Mouse (Mus musculus): ENCODE measurements at regions not wholly inside any gene's neighbourhood (a gene's known extent, or its start where the extent isn't known, plus 50 kb on each side); places are given as distances from the start of the nearest gene placed in this dataset.

DNA sequence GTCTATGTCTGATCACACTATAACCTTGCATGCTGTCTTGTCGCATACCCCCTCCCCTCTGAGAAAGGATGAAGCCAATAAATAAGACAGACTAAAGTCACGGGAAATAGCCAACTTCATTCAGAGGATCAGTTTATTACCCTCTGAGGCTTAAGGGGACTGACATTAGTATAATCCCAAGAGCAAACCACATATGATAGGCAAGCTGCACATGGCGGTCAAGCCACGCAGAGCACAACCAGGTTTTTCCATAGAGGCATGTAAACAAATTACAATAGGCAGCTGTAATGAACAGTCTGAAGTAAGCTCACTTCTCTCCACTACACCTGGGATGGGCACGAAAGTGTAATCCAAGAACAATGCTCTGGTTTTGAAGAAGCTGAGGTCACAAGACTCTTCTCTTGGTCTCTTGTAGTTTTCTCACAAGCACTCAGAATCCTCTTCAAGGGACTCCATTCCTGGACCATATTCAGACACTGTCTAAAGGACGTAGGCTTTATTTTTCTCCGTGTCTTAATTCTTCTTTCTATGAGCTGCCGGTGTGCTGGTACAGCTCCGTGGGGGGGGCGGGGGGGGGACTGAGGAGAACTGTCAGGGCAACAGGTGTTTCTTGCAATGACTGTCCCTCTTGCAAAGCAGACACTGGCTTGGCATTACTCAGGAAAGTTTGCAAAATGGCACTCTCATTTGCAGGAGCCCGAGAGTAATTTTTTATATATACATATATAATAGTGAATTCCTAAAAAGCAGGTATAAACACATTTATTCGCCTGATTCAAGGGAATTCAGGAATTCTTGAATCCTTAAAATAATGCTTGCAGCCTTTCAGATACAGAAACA, 118.4 kb upstream of the Itga4 start:
- DNase-seq (ENCODE audit: low spot score in 2 of 2) = no peak

DNA sequence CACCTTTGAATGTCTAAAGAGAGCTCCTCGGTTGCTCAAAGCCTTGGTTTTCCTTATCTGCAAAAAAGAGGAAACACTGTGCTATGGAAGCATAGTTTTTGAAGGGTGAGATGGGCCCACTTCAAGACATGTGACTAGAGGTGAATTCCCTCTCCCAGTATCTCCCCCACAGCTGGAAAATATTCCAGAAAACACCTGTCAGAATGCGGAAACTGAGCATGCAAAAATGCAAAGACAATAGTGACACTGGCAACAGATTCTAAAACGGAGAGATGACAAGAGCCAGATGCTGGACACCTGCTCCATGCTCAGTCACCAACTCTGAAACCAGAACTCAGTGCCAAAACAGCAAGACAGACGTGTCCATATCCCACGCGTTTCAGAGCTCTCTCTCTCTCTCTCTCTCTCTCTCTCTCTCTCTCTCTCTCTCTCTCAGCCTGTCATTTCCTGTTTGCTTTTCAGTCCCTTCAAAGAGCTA, 117.5 kb upstream of the Itga4 start:
- no peak for DNase-seq (ENCODE audit: low spot score in 2 of 2)

DNA sequence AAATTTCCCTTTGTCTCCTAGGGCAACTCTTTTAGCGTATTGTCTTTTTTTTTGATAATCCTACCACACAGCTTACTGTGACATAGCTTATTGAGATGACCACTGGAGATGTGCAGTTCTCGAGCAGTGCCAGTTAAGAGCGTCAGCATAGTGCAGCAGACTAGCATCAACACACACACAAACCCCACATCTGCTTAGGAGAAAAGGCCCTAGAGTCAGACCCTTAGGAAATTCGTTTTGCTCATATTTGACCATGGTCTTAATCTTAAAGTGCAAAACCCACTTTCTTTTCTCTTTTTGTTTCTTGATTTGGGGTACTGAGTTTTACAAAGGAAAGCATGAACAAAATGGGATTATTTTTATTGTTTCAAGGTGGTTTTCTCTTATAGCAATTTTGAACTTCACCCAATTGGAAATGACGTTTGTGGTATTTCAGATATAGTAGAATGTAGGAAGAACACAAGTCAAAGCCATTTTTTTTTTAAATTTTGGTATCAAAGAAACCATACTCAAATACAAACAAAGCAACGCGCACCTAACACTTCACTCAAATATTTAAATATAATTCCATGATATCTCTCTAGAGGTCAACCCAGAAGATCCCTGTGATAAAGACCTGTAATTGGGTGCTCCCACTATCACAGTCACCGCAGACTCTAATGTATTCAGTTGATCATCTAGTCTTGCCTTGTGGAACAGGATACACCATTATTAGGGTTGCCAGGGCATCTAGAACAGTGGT, 116.7 kb upstream of the Itga4 start:
- no peak for DNase-seq (ENCODE audit: low spot score in 2 of 2)

DNA sequence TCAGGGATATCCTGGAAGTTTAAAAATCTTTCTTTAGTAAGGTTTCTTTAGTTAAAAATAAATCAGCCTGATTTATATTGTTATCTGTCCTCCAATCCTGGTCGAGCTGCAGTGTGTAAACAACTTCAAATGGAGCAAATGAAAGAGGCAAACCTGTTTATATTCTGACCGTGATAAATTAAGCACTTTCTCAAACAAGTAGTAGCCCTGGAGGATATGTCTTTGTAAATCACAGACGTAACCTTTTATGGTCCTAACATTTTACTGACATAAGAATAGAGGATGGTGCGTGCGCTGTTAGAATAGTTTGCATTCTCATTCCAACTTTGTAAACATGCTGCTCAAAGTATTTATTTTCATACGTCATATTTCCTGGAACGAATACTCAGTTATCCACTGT, 113.3 kb upstream of the Itga4 start:
- no peak for DNase-seq (ENCODE audit: low spot score in 2 of 2)

DNA sequence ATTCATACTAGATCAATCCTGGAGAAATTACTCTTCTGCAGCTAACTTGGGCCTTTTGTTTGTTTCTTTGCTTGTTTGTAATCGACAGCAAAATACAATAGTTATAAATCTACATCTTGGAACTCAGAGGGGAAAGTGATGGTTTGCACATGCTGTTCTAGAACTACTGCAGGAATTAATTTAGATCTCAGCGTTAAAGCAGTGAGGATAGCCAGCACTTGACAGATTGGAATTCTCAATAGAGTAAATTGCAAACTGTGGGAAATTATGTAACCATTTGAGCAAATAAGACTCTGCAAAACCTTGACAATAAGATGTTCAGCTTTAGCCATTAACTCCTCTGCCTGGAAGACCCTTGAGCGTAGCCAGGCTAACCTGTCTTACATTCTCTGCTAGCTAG, 112.0 kb upstream of the Itga4 start:
- no peak for DNase-seq (ENCODE audit: low spot score in 2 of 2)

DNA sequence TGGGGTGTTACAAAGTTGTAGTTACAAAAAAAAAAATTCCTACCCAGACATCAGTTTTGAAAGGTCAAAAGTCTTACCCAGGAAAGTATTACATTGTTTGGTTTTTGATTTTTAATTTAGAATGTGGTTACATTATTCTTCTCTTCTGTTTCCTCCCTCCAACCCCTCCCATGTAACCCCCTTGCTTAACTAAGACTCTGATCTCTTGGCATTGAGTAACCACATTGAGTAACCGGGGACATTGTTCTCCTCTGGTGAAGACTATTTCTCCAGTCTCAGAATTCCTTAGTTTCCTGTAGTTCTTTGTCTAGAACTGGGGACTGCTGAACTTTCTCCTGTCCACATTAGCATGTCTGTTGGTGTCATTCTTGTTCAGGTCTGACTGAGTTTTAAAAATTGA, 109.3 kb upstream of the Itga4 start:
- no peak for DNase-seq (ENCODE audit: low spot score in 2 of 2)

GRCm38 (mm10) chr2:79146563-79146962, 108.7 kb upstream of the Itga4 start:
- no peak for DNase-seq (ENCODE audit: low spot score in 2 of 2)

- DNase-seq (ENCODE audit: low spot score in 2 of 2) = peak in 1 of 2 experiments; percentile 23
Measured at GRCm38 (mm10) chr2:79149012-79149698, 106.1 kb upstream of the Itga4 start.

GRCm38 (mm10) chr2:79151610-79152009, 103.6 kb upstream of the Itga4 start:
- no peak for DNase-seq (ENCODE audit: low spot score in 2 of 2)

DNA sequence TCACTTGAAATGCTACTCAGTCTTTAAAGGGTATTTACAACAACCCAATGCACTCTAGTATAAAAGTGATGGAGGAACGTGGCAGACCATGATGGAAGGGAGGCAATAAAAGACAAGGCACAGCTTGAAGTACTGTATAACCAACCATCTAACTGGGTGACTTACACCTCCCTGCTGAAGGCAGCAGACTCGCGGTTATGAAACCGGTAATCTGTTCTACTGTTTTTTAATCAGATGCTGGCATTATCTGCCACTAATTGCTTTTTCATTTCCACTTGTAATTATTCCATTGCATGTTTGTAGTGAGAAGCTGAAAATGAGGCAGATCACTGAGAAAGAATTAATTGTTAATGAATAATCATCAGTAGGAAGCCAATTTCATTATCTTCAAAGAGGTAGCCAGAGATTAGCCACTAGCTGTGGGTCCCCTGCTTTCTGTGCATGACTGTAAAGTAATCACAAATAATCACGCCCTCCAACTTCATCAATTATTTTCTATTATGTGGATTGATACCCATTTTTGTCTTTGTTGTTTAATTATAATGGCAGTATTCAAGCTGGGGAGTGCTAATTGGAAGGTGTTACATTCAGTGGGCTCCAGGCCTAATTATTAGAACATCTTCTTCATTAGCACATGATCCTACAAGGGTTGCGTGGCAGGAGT, 103.1 kb upstream of the Itga4 start:
- DNase-seq (ENCODE audit: low spot score in 2 of 2) = no peak

DNA sequence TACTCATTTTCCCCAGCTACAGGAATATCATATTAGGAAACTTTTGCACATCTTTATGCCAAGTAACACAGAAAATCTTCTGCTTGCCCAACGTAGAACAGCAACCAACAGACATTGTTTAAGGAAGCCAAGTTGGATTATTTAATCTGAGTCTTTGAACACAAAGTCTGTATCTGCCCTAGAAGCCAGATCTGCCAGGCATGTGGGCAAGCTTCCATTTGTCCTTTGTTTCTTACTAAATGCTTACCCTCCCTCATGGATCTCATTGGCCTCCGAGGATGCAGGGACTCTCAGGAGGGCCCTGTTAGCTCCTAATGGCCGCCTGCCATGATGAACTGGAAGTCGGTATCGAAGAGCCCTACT, 102.5 kb upstream of the Itga4 start:
- no peak for DNase-seq (ENCODE audit: low spot score in 2 of 2)

GRCm38 (mm10) chr2:79153070-79153469, 102.2 kb upstream of the Itga4 start:
- no peak for DNase-seq (ENCODE audit: low spot score in 2 of 2)

- no peak for DNase-seq (ENCODE audit: low spot score in 2 of 2)
Measured at GRCm38 (mm10) chr2:79158450-79159055, 96.7 kb upstream of the Itga4 start.

GRCm38 (mm10) chr2:79159336-79159735, 95.9 kb upstream of the Itga4 start:
- no peak for DNase-seq (ENCODE audit: low spot score in 2 of 2)

GRCm38 (mm10) chr2:79172967-79173919, 82.0 kb upstream of the Itga4 start:
- DNase-seq (ENCODE audit: low spot score in 2 of 2) = no peak

GRCm38 (mm10) chr2:79174282-79174681, 80.9 kb upstream of the Itga4 start:
- DNase-seq (ENCODE audit: low spot score in 2 of 2) = no peak

DNA sequence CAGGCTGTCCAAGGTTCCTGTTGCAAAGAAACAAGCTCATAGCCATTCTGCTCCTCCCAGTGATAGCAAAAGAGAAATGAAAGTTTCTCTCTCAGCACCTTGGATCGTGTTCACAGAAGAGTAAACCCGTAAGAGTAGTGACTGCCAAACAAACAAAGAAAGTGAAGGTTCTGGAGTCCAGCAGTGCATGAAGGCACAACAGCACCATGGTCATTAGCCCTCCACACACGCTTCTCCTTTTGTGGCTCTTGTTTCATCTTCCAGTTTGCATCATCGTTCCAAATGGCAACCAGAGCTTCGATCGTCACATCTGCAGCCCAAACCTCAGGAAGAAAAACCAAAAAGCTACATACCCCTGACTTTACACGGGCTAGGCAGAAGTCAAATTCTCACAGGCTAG, 74.4 kb upstream of the Itga4 start:
- no peak for DNase-seq (ENCODE audit: low spot score in 2 of 2)

DNA sequence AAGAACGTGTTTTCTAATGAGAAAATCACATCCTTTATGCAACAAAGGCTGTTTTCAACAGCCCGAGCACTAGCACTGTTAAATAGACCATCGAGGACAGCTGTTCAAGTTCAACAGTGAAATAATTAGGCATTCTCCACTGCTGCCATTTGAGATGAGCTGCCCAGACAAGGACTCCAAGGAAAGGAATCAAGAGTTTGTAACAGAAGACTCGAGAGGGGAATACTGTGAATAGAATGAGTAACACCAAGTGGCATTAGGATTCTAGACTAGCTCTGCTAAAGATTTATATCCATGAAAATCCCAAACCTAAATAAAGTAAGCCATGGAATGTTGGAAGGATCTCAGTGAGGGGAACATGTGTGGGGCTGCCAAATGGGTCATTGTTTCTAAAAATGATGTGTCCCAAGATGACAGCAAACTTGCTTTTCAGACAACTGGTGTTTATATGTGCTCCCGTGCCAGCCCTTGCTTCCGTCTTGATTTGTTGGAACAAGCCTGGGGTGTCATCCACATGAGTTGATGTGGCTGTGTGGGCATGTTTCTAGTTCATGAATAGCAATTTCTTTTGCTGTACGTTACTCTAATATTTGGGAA, 72.1 kb upstream of the Itga4 start:
- DNase-seq (ENCODE audit: low spot score in 2 of 2) = no peak

DNA sequence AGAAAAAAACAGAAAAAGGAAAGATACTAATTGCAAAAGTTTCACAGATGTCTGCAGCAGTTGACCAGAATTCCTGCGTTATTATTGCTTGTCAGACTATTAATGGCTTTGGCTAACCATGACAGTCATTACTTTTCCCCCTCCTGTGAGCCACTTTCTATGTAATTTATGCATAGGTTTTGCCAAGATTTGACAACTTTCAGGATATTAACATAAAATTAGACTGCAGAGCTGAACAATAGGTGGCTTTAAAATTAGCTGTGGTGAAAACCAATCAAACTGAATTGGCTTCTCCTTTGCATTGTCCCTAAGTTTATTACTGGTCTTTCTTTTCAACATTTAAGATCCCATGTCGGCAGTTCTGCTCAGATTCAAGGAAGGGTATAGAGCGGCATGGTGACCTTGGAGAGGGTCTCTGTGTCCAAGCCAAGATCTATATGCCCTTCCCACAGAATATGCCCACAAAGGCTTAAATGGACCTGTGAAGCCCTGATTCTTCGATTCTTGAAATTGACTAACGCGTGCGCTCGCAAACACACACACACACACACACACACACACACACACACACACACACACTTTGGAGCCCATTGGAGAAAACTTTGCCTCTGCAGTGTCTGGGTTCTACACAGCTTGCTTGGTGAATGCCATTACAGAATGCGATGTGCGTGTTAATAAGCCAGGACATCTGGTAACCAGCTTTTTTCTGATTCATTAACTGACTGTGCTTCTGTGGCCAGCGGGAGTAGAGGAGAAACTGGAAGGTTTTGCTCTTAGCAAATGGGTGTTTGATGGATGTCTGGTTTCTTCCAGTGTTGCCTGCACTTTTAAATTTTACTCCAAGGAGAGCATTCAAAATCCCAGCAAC, 69.8 kb upstream of the Itga4 start:
- DNase-seq (ENCODE audit: low spot score in 2 of 2) = no peak

All from left cerebral cortex, adult 9 months (tissue).